Mouse (Mus musculus) stomach, postnatal 0 days (tissue): ENCODE results near the gene Dbn1.

Experiments
- CTCF ChIP-seq: IDR thresholded peaks from 2 replicates; pipeline ENCODE4 v1.5.1; 2016; ENCODE audit warnings: antibody characterized with exemption, low read depth, mild to moderate bottlenecking, moderate library complexity
- EP300 ChIP-seq: optimal IDR thresholded peaks from 2 replicates; pipeline ENCODE3; 2016; ENCODE audit warnings: antibody characterized with exemption

DNA sequence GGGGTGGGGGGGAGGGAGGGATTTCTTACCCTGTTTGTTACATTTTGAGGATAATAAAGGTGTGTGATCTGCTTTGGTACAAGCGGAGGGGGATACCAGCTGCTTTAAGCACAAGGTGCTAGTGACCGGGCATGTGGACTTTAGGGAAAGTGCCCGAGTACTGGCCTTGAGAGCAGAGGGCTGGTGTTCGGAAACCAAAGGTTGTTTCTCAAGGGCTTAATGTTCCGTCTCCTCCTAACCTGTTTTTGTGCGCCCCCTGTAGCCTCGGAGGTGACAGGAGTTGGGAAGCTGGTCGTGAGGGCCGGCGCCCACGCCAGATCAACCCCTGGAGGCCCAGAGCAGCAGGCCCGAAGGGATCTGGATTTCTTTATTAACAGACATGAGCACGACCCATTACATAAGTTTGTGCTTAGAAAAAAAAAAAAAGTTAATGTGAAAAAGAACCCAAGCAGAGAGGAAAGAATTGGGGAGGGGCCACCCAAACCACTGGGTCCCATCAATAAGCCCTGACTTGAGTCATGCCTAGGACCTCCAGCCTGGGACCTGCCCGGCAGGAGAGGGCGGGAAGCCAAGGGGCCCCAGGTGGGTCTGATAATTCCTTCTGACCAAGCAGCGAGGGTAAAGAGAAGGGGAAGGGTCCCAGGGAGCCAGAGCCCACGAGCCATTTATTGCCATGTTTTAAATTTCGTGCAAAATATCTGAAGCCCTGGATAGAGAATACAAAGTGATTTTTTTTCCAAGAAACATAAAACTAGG lies 14.7 kb downstream of the Dbn1 start:
- TF ChIP-seq CTCF (peak; percentile 40; the same call in 1 of the 2 replicates), EP300 (no peak)
